Mouse (Mus musculus) CH12.LX (cell line): ENCODE measurements at regions not wholly inside any gene's neighbourhood (a gene's known extent, or its start where the extent isn't known, plus 50 kb on each side); places are given as distances from the start of the nearest gene placed in this dataset.

Experiments used
- HCFC1 ChIP-seq: IDR thresholded peaks from 2 replicates; pipeline ENCODE4 v1.6.1; 2012; ENCODE audit warnings: low read depth, mild to moderate bottlenecking, inconsistent platforms, low read length, improper control_type of control experiment
- POLR2AphosphoS2 ChIP-seq: IDR thresholded peaks from 2 replicates; pipeline ENCODE4 v1.6.1; 2011; ENCODE audit warnings: low read depth, low read length, improper control_type of control experiment

GRCm38 (mm10) chr17:13583475-13584233 lies 176.7 kb upstream of the Afdn start:
- TF ChIP-seq HCFC1 (no peak), POLR2AphosphoS2 (no peak)
